Mouse (Mus musculus): ENCODE measurements around the gene Ttc39b. TPM values are rescaled to one million over a fixed set of nuclear protein-coding genes. Genes with fewer than 3 reads are reported as not detected.

Gene Ttc39b
- polyA plus RNA-seq, 1 experiment from 2014 or later: 7.1 TPM

DNA sequence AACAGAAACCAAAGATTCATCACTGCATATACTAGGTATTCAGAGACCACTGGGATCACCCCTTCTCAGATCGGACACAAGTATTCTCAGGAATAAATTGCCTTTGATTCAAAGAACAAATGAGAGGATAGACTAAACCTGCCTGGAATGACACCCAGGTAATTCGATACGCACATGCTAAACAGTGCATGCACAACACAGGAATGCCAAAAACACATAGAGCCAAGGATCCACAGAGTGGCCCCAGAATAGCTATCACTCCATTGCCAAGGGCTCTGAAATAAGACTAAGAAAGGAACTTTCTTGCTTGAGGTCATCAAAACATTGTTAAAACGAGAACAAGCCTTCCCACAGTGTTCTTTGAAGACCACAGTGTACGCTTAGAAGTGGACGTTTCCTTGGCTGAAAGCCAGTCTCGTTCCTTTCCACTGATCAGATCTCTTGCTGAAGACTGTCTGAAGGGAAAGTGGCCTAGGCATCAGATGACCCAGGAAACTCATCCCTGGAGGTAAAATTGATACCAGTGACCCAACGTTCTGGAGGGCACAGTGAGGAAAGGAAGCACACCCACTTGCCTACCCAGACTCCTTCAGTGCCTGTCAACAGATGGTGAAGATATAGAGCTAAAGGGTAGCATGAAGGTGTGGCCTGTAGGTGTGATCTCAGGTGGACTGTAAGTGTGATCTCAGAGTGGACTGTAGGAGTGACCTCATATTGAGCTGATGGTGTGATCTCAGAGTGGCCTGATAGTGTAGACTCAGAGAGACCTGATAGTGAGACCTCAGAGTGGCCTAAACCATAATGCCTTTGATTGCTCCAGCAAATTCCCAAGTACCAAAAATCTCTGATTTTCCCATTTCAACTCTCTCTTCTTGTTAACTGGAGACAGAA is 141.6 kb downstream of the Ttc39b start:
- Histone ChIP-seq H3K27ac (ENCODE audit: low read length) (no peak overlapping the region), H3K4me3 (ENCODE audit: low read depth, low read length) (no peak overlapping the region), H3K9me3 (replicated peaks; ENCODE audit: control insufficient read depth, low read length, poor library complexity, severe bottlenecking) (no peaks in the 10 kb centered on the region), H3K4me2 (ENCODE audit: low read length) (no peak overlapping the region), H3K36me3 (ENCODE audit: control insufficient read depth, insufficient read depth, low read length) (no peaks in the 10 kb centered on the region), H3K9ac (ENCODE audit: low read depth, low read length) (no peak overlapping the region), H3K4me1 (ENCODE audit: control insufficient read depth, insufficient read depth, low read length) (no peaks in the 10 kb centered on the region; the same call in 1 of the 2 replicates), H3K27me3 (ENCODE audit: control insufficient read depth, insufficient read depth, low read depth, low read length) (no peaks in the 10 kb centered on the region)
- peak; percentile 67; the same call in 1 of the 2 replicates for ATAC-seq
- 63% methylated on average over 8 of the region's 8 CpGs for WGBS

DNA sequence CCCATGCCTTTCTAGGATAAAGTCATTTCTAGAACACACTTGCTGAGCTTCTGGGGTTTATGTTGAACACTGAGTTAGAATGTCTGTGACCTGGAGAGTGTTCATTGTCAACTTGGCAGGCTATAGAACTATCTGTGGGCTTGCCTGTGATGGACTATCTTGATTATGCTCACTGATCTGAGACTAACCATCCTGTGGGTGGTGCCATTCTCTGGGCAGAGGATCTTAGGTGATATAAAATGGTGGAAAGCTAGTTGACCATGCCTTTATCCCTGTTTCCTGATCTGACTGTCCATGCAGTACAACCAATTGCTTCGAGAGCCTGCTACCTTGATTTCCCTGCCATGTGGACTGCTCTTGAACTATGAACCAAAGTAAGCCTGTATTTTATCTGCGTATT is 146.6 kb downstream of the Ttc39b start:
- no peak for ATAC-seq
- 92% methylated on average over 2 of the region's 2 CpGs for WGBS
- Histone ChIP-seq H3K9ac (ENCODE audit: low read depth, low read length) (no peak overlapping the region), H3K27me3 (ENCODE audit: control insufficient read depth, insufficient read depth, low read depth, low read length) (no peaks in the 10 kb centered on the region), H3K4me1 (ENCODE audit: control insufficient read depth, insufficient read depth, low read length) (no peaks in the 10 kb centered on the region; the same call in 1 of the 2 replicates), H3K4me3 (ENCODE audit: low read depth, low read length) (no peak overlapping the region), H3K27ac (ENCODE audit: low read length) (no peak overlapping the region), H3K9me3 (replicated peaks; ENCODE audit: control insufficient read depth, low read length, poor library complexity, severe bottlenecking) (no peaks in the 10 kb centered on the region), H3K36me3 (ENCODE audit: control insufficient read depth, insufficient read depth, low read length) (no peaks in the 10 kb centered on the region), H3K4me2 (ENCODE audit: low read length) (no peak overlapping the region)

DNA sequence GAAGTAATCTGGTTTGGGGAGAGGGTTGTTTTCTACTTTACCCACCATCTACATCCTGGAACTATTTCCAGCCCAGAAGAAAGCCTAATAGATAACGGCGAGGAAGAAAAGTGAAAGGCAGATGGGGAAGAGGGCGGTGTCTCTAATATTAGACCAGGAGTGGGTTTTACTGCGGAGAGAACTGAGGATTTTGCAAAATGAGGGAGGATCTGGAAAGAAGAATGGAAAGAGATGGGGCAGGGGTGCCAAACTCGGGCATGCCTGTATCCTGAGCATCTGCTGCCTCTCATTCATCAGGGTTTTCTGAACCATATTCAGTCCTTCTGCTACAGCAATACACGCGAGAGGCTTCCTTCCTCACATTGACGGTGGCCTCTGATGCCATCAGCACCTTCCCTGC is 149.1 kb downstream of the Ttc39b start:
- H3K9me3 ChIP-seq (replicated peaks; ENCODE audit: control insufficient read depth, low read length, poor library complexity, severe bottlenecking): no peaks in the 10 kb centered on the region
- 83% methylated on average over 8 of the region's 8 CpGs for WGBS

GRCm38 (mm10) chr4:83172278-83172677 is 151.8 kb downstream of the Ttc39b start:
- no peak for ATAC-seq
- no peak overlapping the region for H3K4me3 ChIP-seq (ENCODE audit: low read depth, low read length)
- H3K27ac ChIP-seq (ENCODE audit: low read length): no peak overlapping the region
- H3K9ac ChIP-seq (ENCODE audit: low read depth, low read length): no peak overlapping the region
- H3K36me3 ChIP-seq (ENCODE audit: control insufficient read depth, insufficient read depth, low read length): no peaks in the 10 kb centered on the region
- no peaks in the 10 kb centered on the region for H3K27me3 ChIP-seq (ENCODE audit: control insufficient read depth, insufficient read depth, low read depth, low read length)
- H3K4me2 ChIP-seq (ENCODE audit: low read length): no peak overlapping the region
- H3K9me3 ChIP-seq (replicated peaks; ENCODE audit: control insufficient read depth, low read length, poor library complexity, severe bottlenecking): no peaks in the 10 kb centered on the region
- H3K4me1 ChIP-seq (ENCODE audit: control insufficient read depth, insufficient read depth, low read length): no peaks in the 10 kb centered on the region; the same call in 1 of the 2 replicates
- WGBS: 71% methylated on average over 3 of the region's 3 CpGs

More for the DNA sequence above, 149.1 kb downstream of the Ttc39b start:
- no peak for ATAC-seq
- no peak overlapping the region for H3K4me2 ChIP-seq (ENCODE audit: low read length)
- H3K9ac ChIP-seq (ENCODE audit: low read depth, low read length): no peak overlapping the region
- no peak overlapping the region for H3K27ac ChIP-seq (ENCODE audit: low read length)
- H3K27me3 ChIP-seq (ENCODE audit: control insufficient read depth, insufficient read depth, low read depth, low read length): no peaks in the 10 kb centered on the region
- H3K4me3 ChIP-seq (ENCODE audit: low read depth, low read length): no peak overlapping the region
- no peaks in the 10 kb centered on the region for H3K4me1 ChIP-seq (ENCODE audit: control insufficient read depth, insufficient read depth, low read length)
- no peaks in the 10 kb centered on the region for H3K36me3 ChIP-seq (ENCODE audit: control insufficient read depth, insufficient read depth, low read length)

- ATAC-seq: no peak
- H3K27me3 ChIP-seq (ENCODE audit: control insufficient read depth, insufficient read depth, low read depth, low read length): no peaks in the 10 kb centered on the region
- no peaks in the 10 kb centered on the region; the same call in 1 of the 2 replicates for H3K4me1 ChIP-seq (ENCODE audit: control insufficient read depth, insufficient read depth, low read length)
- H3K9me3 ChIP-seq (replicated peaks; ENCODE audit: control insufficient read depth, low read length, poor library complexity, severe bottlenecking): no peaks in the 10 kb centered on the region
- H3K27ac ChIP-seq (ENCODE audit: low read length): no peak overlapping the region
- WGBS: 49% methylated on average over 9 of the region's 9 CpGs
- H3K4me3 ChIP-seq (ENCODE audit: low read depth, low read length): no peak overlapping the region
- no peak overlapping the region for H3K9ac ChIP-seq (ENCODE audit: low read depth, low read length)
- H3K4me2 ChIP-seq (ENCODE audit: low read length): no peak overlapping the region
- no peaks in the 10 kb centered on the region for H3K36me3 ChIP-seq (ENCODE audit: control insufficient read depth, insufficient read depth, low read length)
Measured at GRCm38 (mm10) chr4:83170741-83171140, 153.3 kb downstream of the Ttc39b start.

Other genes with a start within 250 kb of the Ttc39b start
- gene Snapc3, start 93.5 kb upstream of the Ttc39b start, polyA plus RNA-seq (2015; fragmentation: Nextera tagmentation; extraction: Ambion mirVana): 64.9 and 75.5 TPM in 2 replicates
- 284 and 290 TPM in 2 replicates for gene Psip1, start 162.2 kb upstream of the Ttc39b start, polyA plus RNA-seq (2015; fragmentation: Nextera tagmentation; extraction: Ambion mirVana)
- gene Ccdc171, start 201.3 kb upstream of the Ttc39b start, polyA plus RNA-seq (2015; fragmentation: Nextera tagmentation; extraction: Ambion mirVana): 3.5 TPM in 2 replicates